Mouse (Mus musculus): ENCODE data around the gene Agl. TPM values are rescaled to one million over a fixed set of nuclear protein-coding genes. Genes with fewer than 3 reads are reported as not detected.

The Agl gene
- total RNA-seq, 2 experiments from 2014 or later: 606 to 681 TPM

GRCm38 (mm10) chr3:116694955-116695665 lies 112.9 kb downstream of the Agl start:
- no peak for DNase-seq (ENCODE audit: low spot score)

- no peak for DNase-seq (ENCODE audit: low spot score)
Observed at GRCm38 (mm10) chr3:116694312-116694711, 113.7 kb downstream of the Agl start.

Other genes with a start within 250 kb of the Agl start
- gene Lrrc39, start 245.2 kb downstream of the Agl start, total RNA-seq (2021): 10 to 100 TPM; 49.0 to 51.8 TPM
- 1 to 10 TPM; 1.6 to 2.0 TPM for gene Sass6, start 213.2 kb downstream of the Agl start, total RNA-seq (2021)
- 1 to 10 TPM; 3.3 to 4.6 TPM for gene Trmt13, start 193.6 kb downstream of the Agl start, total RNA-seq (2021)
- 10 to 100 TPM; 10.5 to 11.0 TPM for gene Mfsd14a, start 145.5 kb downstream of the Agl start, total RNA-seq (2021)
- not detected for gene Gm43191, start 126.9 kb downstream of the Agl start, total RNA-seq (2021)
- gene Slc35a3, start 95.3 kb downstream of the Agl start, total RNA-seq (2021): 1 to 10 TPM; 6.2 to 6.5 TPM
- 1 to 10 TPM; 1.9 to 2.3 TPM for gene Frrs1, start 51.3 kb upstream of the Agl start, total RNA-seq (2021)
- not detected for gene 4930455H04Rik, start 160.1 kb upstream of the Agl start, total RNA-seq (2021)
- 10 to 100 TPM; 19.4 to 30.3 TPM for gene Palmd, start 160.8 kb upstream of the Agl start, total RNA-seq (2021)